ENCODE assay signal across 8 mouse cellular contexts in genomic region chr17:29022230-29022819, GRCm38 (mm10). TPM values are rescaled to one million over a fixed set of nuclear protein-coding genes. Genes with fewer than 3 reads are reported as not detected.
A peak's percentile ranks its signal among the peaks of the same experiment; 100 is the strongest.
DNase-seq lines count a peak whose midpoint lies in the region; ATAC-seq and TF ChIP-seq lines count a peak whose summit lies in the region.

No protein-coding gene starts in this region.

- H3K27me3 ChIP-seq in kidney, adult 2 months (replicated peaks; ENCODE audit: control insufficient read depth, insufficient read depth, low read length): no peaks in the 10 kb centered on the region
- H3K27me3 ChIP-seq in MEL (ENCODE audit: control insufficient read depth in 1 of 2, insufficient read depth in 2 of 2, low read length in 2 of 2): no peaks in the 10 kb centered on the region
- H3K27me3 ChIP-seq in heart, embryonic 14.5 days (ENCODE audit: control insufficient read depth, insufficient read depth, low read length): no peaks in the 10 kb centered on the region
- H3K27me3 ChIP-seq in liver, embryonic 11.5 days (replicated peaks; ENCODE audit: control insufficient read depth, insufficient read depth, low read length): no peaks in the 10 kb centered on the region

- 32% methylated on average over 15 of the region's 15 CpGs for whole genome bisulfite sequencing in kidney, adult 2 months
- WGBS in heart, embryonic 14.5 days: 22% methylated on average over 15 of the region's 15 CpGs
- 22% methylated on average over 15 of the region's 15 CpGs for WGBS in liver, embryonic 11.5 days

- no peaks in the 10 kb centered on the region for H3K9me3 ChIP-seq in MEL (replicated peaks; ENCODE audit: insufficient read depth, low read length)
- H3K9me3 ChIP-seq in heart, embryonic 14.5 days (ENCODE audit: control insufficient read depth, low read length): no peaks in the 10 kb centered on the region
- H3K9me3 ChIP-seq in liver, embryonic 11.5 days (ENCODE audit: control insufficient read depth, low read length): no peaks in the 10 kb centered on the region

- H3K4me2 ChIP-seq in heart, embryonic 14.5 days (ENCODE audit: low read length): peak overlapping the region; percentile 29
- peak overlapping the region; percentile 3 for H3K4me2 ChIP-seq in liver, embryonic 11.5 days

- no peak for TF ChIP-seq POLR2A in kidney, adult 2 months (IDR thresholded peaks at IDR 0.05; ENCODE audit: low read depth, low read length)
- TF ChIP-seq POLR2A in MEL (IDR thresholded peaks at IDR 0.05; ENCODE audit: control insufficient read depth in 1 of 2, insufficient read depth in 1 of 2, low read depth in 1 of 2, low read length in 2 of 2, poor library complexity in 1 of 2): no peak

- DNase-seq in kidney, adult 2 months: no peak
- DNase-seq in kidney, postnatal 25 days: no peak
- peak; percentile 52 for DNase-seq in MEL (ENCODE audit: low read depth, low spot score)
- no peak for DNase-seq in liver, embryonic 11.5 days (ENCODE audit: low spot score)
- peak; percentile 52 for DNase-seq in testis, postnatal 10 days (ENCODE audit: low spot score)
- DNase-seq in urinary bladder, postnatal 4 days (ENCODE audit: low spot score in 2 of 2): no peak
- DNase-seq in right cerebral cortex, postnatal 4 days: no peak

- H3K4me1 ChIP-seq in kidney, adult 2 months (ENCODE audit: control insufficient read depth, insufficient read depth, low read length): no peaks in the 10 kb centered on the region
- H3K4me1 ChIP-seq in MEL (ENCODE audit: control insufficient read depth in 1 of 2, insufficient read depth in 2 of 2, low read length in 2 of 2): no peaks in the 10 kb centered on the region
- peaks cover 2 to 6% of the 10 kb centered on the region in 2 experiments; a peak in 1 of 4 replicates for H3K4me1 ChIP-seq in heart, embryonic 14.5 days (ENCODE audit: control insufficient read depth in 2 of 2, insufficient read depth in 2 of 2, low read length in 2 of 2)
- H3K4me1 ChIP-seq in liver, embryonic 11.5 days (replicated peaks; ENCODE audit: control insufficient read depth, insufficient read depth, low read length): peaks cover 16% of the 10 kb centered on the region

- peak; percentile 19 for TF ChIP-seq RAD21 in MEL (IDR thresholded peaks at IDR 0.05; ENCODE audit: low read depth, low read length)

- H3K9ac ChIP-seq in MEL (ENCODE audit: control insufficient read depth, low read depth, low read length, poor library complexity, severe bottlenecking): peak overlapping the region; percentile 21
- H3K9ac ChIP-seq in heart, embryonic 14.5 days (ENCODE audit: low read length): peak overlapping the region; percentile 13; the same call in 1 of the 2 replicates
- no peak overlapping the region for H3K9ac ChIP-seq in liver, embryonic 11.5 days (ENCODE audit: low read depth, low read length)

- no peak overlapping the region for H3K4me3 ChIP-seq in kidney, adult 2 months (ENCODE audit: insufficient read depth, low read depth, low read length)
- peak overlapping the region; percentile 27 to 38 for H3K4me3 ChIP-seq in MEL (ENCODE audit: control insufficient read depth in 1 of 2, insufficient read depth in 1 of 2, low read depth in 2 of 2, low read length in 2 of 2)
- H3K4me3 ChIP-seq in heart, embryonic 14.5 days (ENCODE audit: control insufficient read depth in 1 of 2, insufficient read depth in 1 of 2, low read depth in 1 of 2, low read length in 2 of 2): no peak overlapping the region
- no peak overlapping the region for H3K4me3 ChIP-seq in liver, embryonic 11.5 days (ENCODE audit: low read depth, low read length)

- H3K36me3 ChIP-seq in kidney, adult 2 months (ENCODE audit: control insufficient read depth, insufficient read depth, low read length): no peaks in the 10 kb centered on the region
- peaks cover 0 to 6% of the 10 kb centered on the region in 2 experiments; a peak in 2 of 4 replicates for H3K36me3 ChIP-seq in MEL (ENCODE audit: control insufficient read depth in 1 of 2, insufficient read depth in 2 of 2, low read length in 2 of 2)
- no peaks in the 10 kb centered on the region for H3K36me3 ChIP-seq in heart, embryonic 14.5 days (ENCODE audit: control insufficient read depth, insufficient read depth, low read length)
- no peaks in the 10 kb centered on the region for H3K36me3 ChIP-seq in liver, embryonic 11.5 days (ENCODE audit: control insufficient read depth, insufficient read depth, low read length)

- no peak overlapping the region for H3K27ac ChIP-seq in kidney, adult 2 months (ENCODE audit: insufficient read depth, low read depth, low read length)
- H3K27ac ChIP-seq in MEL (ENCODE audit: control insufficient read depth, low read depth, low read length): no peak overlapping the region
- H3K27ac ChIP-seq in heart, embryonic 14.5 days (replicated peaks in 1 of 2; ENCODE audit: control insufficient read depth in 1 of 2, insufficient read depth in 1 of 2, low read depth in 2 of 2, low read length in 2 of 2): no peak overlapping the region
- no peak overlapping the region for H3K27ac ChIP-seq in liver, embryonic 11.5 days (ENCODE audit: low read depth, low read length)

- TF ChIP-seq EP300 in MEL (IDR thresholded peaks at IDR 0.05; ENCODE audit: low read depth in 1 of 2, low read length in 2 of 2): no peak

- ATAC-seq in heart, embryonic 14.5 days (ENCODE audit: insufficient number of reproducible peaks, insufficient read depth, low FRiP score, low read depth): no peak
- peak; percentile 54; the same call in 1 of the 2 replicates for ATAC-seq in liver, embryonic 11.5 days (replicated peaks; ENCODE audit: low FRiP score)

- H3K79me2 ChIP-seq in MEL (ENCODE audit: control insufficient read depth, insufficient read depth, low read length, poor library complexity): no peaks in the 10 kb centered on the region

- peak; percentile 62 for TF ChIP-seq CTCF in kidney, adult 2 months (conservative IDR thresholded peaks at IDR 0.05; ENCODE audit: insufficient read depth, insufficient read length, low read depth, low read length)
- TF ChIP-seq CTCF in MEL (IDR thresholded peaks at IDR 0.05 in 2 of 3, conservative IDR thresholded peaks at IDR 0.05 in 1 of 3; ENCODE audit: control insufficient read depth in 1 of 3, insufficient read depth in 1 of 3, low read depth in 2 of 3, low read length in 3 of 3, poor library complexity in 1 of 3, severe bottlenecking in 1 of 3): peak; percentile 19 to 66 (median 64); a peak in 4 of 6 replicates

TF ChIP-seq in MEL, 35 proteins besides CTCF, POLR2A, EP300 and RAD21:
- TF ChIP-seq KAT2A (conservative IDR thresholded peaks at IDR 0.05; ENCODE audit: low read depth, low read length): no peak
- peak; percentile 45 for TF ChIP-seq SMC3 (IDR thresholded peaks at IDR 0.05; ENCODE audit: low read depth, low read length)
- TF ChIP-seq ETS1 (IDR thresholded peaks at IDR 0.05; ENCODE audit: low read depth, low read length): 0 out of 2 replicates have a peak, but pooled peaks have one; percentile 12
- TF ChIP-seq ZC3H11A (IDR thresholded peaks at IDR 0.05; ENCODE audit: low read depth, low read length): peak; percentile 16
- TF ChIP-seq TBP (IDR thresholded peaks at IDR 0.05; ENCODE audit: low read depth, low read length): 0 out of 2 replicates have a peak, but pooled peaks have one; percentile 21
- TF ChIP-seq ELF1 (IDR thresholded peaks at IDR 0.05; ENCODE audit: low read depth, low read length): peak; percentile 27; the same call in 1 of the 2 replicates
- 0 out of 2 replicates have a peak, but pooled peaks have one; percentile 24 for TF ChIP-seq MAZ (IDR thresholded peaks at IDR 0.05; ENCODE audit: low read depth, low read length)
- no peak for TF ChIP-seq MAX (IDR thresholded peaks at IDR 0.05; ENCODE audit: low read length)
- TF ChIP-seq TCF12 (IDR thresholded peaks at IDR 0.05; ENCODE audit: low read depth, low read length): no peak
TF ChIP-seq in MEL: peak in this region for 6.

RNA-seq across cellular contexts. Expression of gene Srsf3, which starts 10.1 kb away (rescaled TPM):
- polyA plus RNA-seq in kidney, adult 2 months (2012; rRNA removed): 71.0 and 85.2 TPM in 2 replicates
- 312 and 367 TPM in 2 replicates for total RNA-seq in MEL (2012; rRNA removed)
- 100 to 1,000 TPM; 326 to 556 TPM for polyA plus RNA-seq in MEL (2012; ENCODE audit: insufficient read depth in 1 of 2, insufficient read length in 2 of 2, low read depth in 1 of 2, low replicate concordance in 2 of 2, missing spikeins in 1 of 2)
- 340 and 357 TPM in 2 replicates for polyA plus RNA-seq in heart, embryonic 14.5 days (2014; fragmentation: Nextera tagmentation; extraction: Ambion mirVana)
- polyA plus RNA-seq in liver, embryonic 11.5 days (2014; fragmentation: Nextera tagmentation; extraction: Ambion mirVana): 532 and 579 TPM in 2 replicates

RNA-seq across cellular contexts. Expression of gene Stk38, which starts 14.5 kb away (rescaled TPM):
- polyA plus RNA-seq in kidney, adult 2 months (2012; rRNA removed): 61.7 and 66.8 TPM in 2 replicates
- 14.4 and 17.1 TPM in 2 replicates for total RNA-seq in MEL (2012; rRNA removed)
- 100 to 1,000 TPM in 1 of 2 experiments, 10 to 100 TPM in 1; 49.3 to 290 TPM for polyA plus RNA-seq in MEL (2012; ENCODE audit: insufficient read depth in 1 of 2, insufficient read length in 2 of 2, low read depth in 1 of 2, low replicate concordance in 2 of 2, missing spikeins in 1 of 2)
- polyA plus RNA-seq in heart, embryonic 14.5 days (2014; fragmentation: Nextera tagmentation; extraction: Ambion mirVana): 68.0 and 70.3 TPM in 2 replicates
- 83.3 and 90.1 TPM in 2 replicates for polyA plus RNA-seq in liver, embryonic 11.5 days (2014; fragmentation: Nextera tagmentation; extraction: Ambion mirVana)

Comparison
In these comparisons a context has a peak if more than half of its experiments do, and no peak if none do; other contexts are left out.
1. DNase-seq: peak in MEL (single experiment) and testis, postnatal 10 days (single experiment); none in kidney, adult 2 months (single experiment), kidney, postnatal 25 days (0 of 2), liver, embryonic 11.5 days (single experiment), urinary bladder, postnatal 4 days (0 of 2) and right cerebral cortex, postnatal 4 days (single experiment).
2. H3K4me3 ChIP-seq: peak in MEL (2 of 2); none in kidney, adult 2 months (single experiment), heart, embryonic 14.5 days (0 of 2) and liver, embryonic 11.5 days (single experiment).